ENCODE assay signal across 8 mouse cellular contexts in genomic region chr11:77216761-77217130, GRCm38 (mm10). TPM values are rescaled to one million over a fixed set of nuclear protein-coding genes. Genes with fewer than 3 reads are reported as not detected.
DNase-seq lines count a peak whose midpoint lies in the region; ATAC-seq and TF ChIP-seq lines count a peak whose summit lies in the region.

No protein-coding gene starts in this region.

- TF ChIP-seq CTCF in G1E (IDR thresholded peaks at IDR 0.05; ENCODE audit: low read depth, low read length) = no peak

- no peaks in the 10 kb centered on the region for H3K27me3 ChIP-seq in G1E (ENCODE audit: insufficient read depth, low read length)
- no peaks in the 10 kb centered on the region for H3K27me3 ChIP-seq in embryonic facial prominence, embryonic 12.5 days
- H3K27me3 ChIP-seq in intestine, embryonic 14.5 days (replicated peaks; ENCODE audit: control insufficient read depth, insufficient read depth, low read length) = no peaks in the 10 kb centered on the region
- no peaks in the 10 kb centered on the region for H3K27me3 ChIP-seq in midbrain, embryonic 14.5 days (ENCODE audit: control insufficient read depth, insufficient read depth, low read length)

- DNase-seq in layer of hippocampus, adult 11-12 months (ENCODE audit: low spot score) = peak; percentile 39
- no peak for DNase-seq in layer of hippocampus, postnatal 36 days
- DNase-seq in G1E (ENCODE audit: low spot score) = peak; percentile 7
- no peak for DNase-seq in intestine, embryonic 14.5 days (ENCODE audit: low spot score)
- peak; percentile 65 for DNase-seq in midbrain, embryonic 14.5 days
- DNase-seq in gastrocnemius, postnatal 14 days = no peak
- no peak for DNase-seq in B cell, adult 2 months

- WGBS in embryonic facial prominence, embryonic 12.5 days = under 1% methylated on average over 11 of the region's 11 CpGs
- WGBS in intestine, embryonic 14.5 days = 0% methylated on average over 11 of the region's 11 CpGs
- WGBS in midbrain, embryonic 14.5 days = under 1% methylated on average over 11 of the region's 11 CpGs

- intact Hi-C loops in gastrocnemius, postnatal 14 days (cut with DNase I; ENCODE audit: low total_unique reads) = loop anchor here (10.0 kb wide), 1 partner anchor 112 kb away; no protein-coding TSS in a partner anchor

- H3K4me1 ChIP-seq in G1E (ENCODE audit: insufficient read depth, low read depth, low read length) = peaks cover 20% of the 10 kb centered on the region
- H3K4me1 ChIP-seq in embryonic facial prominence, embryonic 12.5 days = peaks cover 8% of the 10 kb centered on the region; the same call in 1 of the 2 replicates
- peaks cover 6% of the 10 kb centered on the region; the same call in 1 of the 2 replicates for H3K4me1 ChIP-seq in intestine, embryonic 14.5 days (replicated peaks; ENCODE audit: control insufficient read depth, insufficient read depth, low read length)
- peaks cover 26% of the 10 kb centered on the region for H3K4me1 ChIP-seq in midbrain, embryonic 14.5 days (ENCODE audit: control insufficient read depth, insufficient read depth, low read length)

- H3K9ac ChIP-seq in embryonic facial prominence, embryonic 12.5 days = peak overlapping the region; percentile 87
- peak overlapping the region; percentile 77 for H3K9ac ChIP-seq in intestine, embryonic 14.5 days (ENCODE audit: low read length)
- H3K9ac ChIP-seq in midbrain, embryonic 14.5 days (replicated peaks; ENCODE audit: low read length) = peak overlapping the region; percentile 98

- no peak for ATAC-seq in G1E (ENCODE audit: extremely low read depth, insufficient number of reproducible peaks, low FRiP score, poor library complexity, severe bottlenecking)
- peak; percentile 67 for ATAC-seq in embryonic facial prominence, embryonic 12.5 days (ENCODE audit: insufficient number of reproducible peaks, insufficient read depth, low FRiP score, low TSS enrichment)
- peak; percentile 54 for ATAC-seq in intestine, embryonic 14.5 days (replicated peaks; ENCODE audit: low FRiP score, low TSS enrichment, low read depth)
- peak; percentile 71; the same call in 1 of the 2 replicates for ATAC-seq in midbrain, embryonic 14.5 days (ENCODE audit: low FRiP score, low TSS enrichment)

- peak overlapping the region; percentile 68 for H3K4me2 ChIP-seq in embryonic facial prominence, embryonic 12.5 days (replicated peaks)
- H3K4me2 ChIP-seq in intestine, embryonic 14.5 days (ENCODE audit: low read length) = peak overlapping the region; percentile 92
- peak overlapping the region; percentile 58 for H3K4me2 ChIP-seq in midbrain, embryonic 14.5 days (ENCODE audit: low read length)

- no peaks in the 10 kb centered on the region for H3K36me3 ChIP-seq in G1E (replicated peaks)
- H3K36me3 ChIP-seq in embryonic facial prominence, embryonic 12.5 days = no peaks in the 10 kb centered on the region
- H3K36me3 ChIP-seq in intestine, embryonic 14.5 days (ENCODE audit: control insufficient read depth, insufficient read depth, low read length) = no peaks in the 10 kb centered on the region
- H3K36me3 ChIP-seq in midbrain, embryonic 14.5 days (ENCODE audit: control insufficient read depth, insufficient read depth, low read length) = no peaks in the 10 kb centered on the region

- peak overlapping the region; percentile 80 for H3K4me3 ChIP-seq in G1E (ENCODE audit: low read depth, low read length)
- H3K4me3 ChIP-seq in embryonic facial prominence, embryonic 12.5 days = peak overlapping the region; percentile 86
- peak overlapping the region; percentile 89 for H3K4me3 ChIP-seq in intestine, embryonic 14.5 days (ENCODE audit: low read depth, low read length)
- H3K4me3 ChIP-seq in midbrain, embryonic 14.5 days (replicated peaks; ENCODE audit: low read depth, low read length) = peak overlapping the region; percentile 94

- peak overlapping the region; percentile 92; the same call in 1 of the 2 replicates for H3K27ac ChIP-seq in embryonic facial prominence, embryonic 12.5 days
- no peak overlapping the region; the same call in 1 of the 2 replicates for H3K27ac ChIP-seq in intestine, embryonic 14.5 days (ENCODE audit: low read depth)
- peak overlapping the region; percentile 100 for H3K27ac ChIP-seq in midbrain, embryonic 14.5 days (replicated peaks; ENCODE audit: low read depth, low read length)

- H3K9me3 ChIP-seq in G1E (replicated peaks) = no peaks in the 10 kb centered on the region
- no peaks in the 10 kb centered on the region for H3K9me3 ChIP-seq in embryonic facial prominence, embryonic 12.5 days
- no peaks in the 10 kb centered on the region for H3K9me3 ChIP-seq in intestine, embryonic 14.5 days (ENCODE audit: control insufficient read depth, low read length)
- no peaks in the 10 kb centered on the region for H3K9me3 ChIP-seq in midbrain, embryonic 14.5 days (ENCODE audit: control insufficient read depth, low read length)

RNA-seq across cellular contexts. Expression of gene Ssh2, which starts 0.7 kb away (rescaled TPM):
- total RNA-seq in layer of hippocampus, postnatal 36 days (2021) = 10 to 100 TPM; 34.2 to 39.7 TPM
- 33.9 and 34.6 TPM in 2 replicates for total RNA-seq in G1E (2014; fragmentation: Nextera tagmentation)
- total RNA-seq in G1E (2017) = 12.4 and 15.1 TPM in 2 replicates
- polyA plus RNA-seq in G1E (2012) = 25.0 and 38.5 TPM in 2 replicates
- 9.9 and 10.5 TPM in 2 replicates for polyA plus RNA-seq in embryonic facial prominence, embryonic 12.5 days (2016; fragmentation: Nextera tagmentation; extraction: Ambion mirVana)
- polyA plus RNA-seq in intestine, embryonic 14.5 days (2014; fragmentation: Nextera tagmentation; extraction: Ambion mirVana) = 9.4 and 10.6 TPM in 2 replicates
- polyA plus RNA-seq in midbrain, embryonic 14.5 days (2014; fragmentation: Nextera tagmentation; extraction: Ambion mirVana) = 23.0 and 26.6 TPM in 2 replicates
- total RNA-seq in gastrocnemius, postnatal 14 days (2021) = 10 to 100 TPM; 38.4 to 42.4 TPM

RNA-seq across cellular contexts. Expression of gene Efcab5, which starts 28.0 kb away (rescaled TPM):
- 1 to 10 TPM; 4.3 to 4.5 TPM for total RNA-seq in layer of hippocampus, postnatal 36 days (2021)
- total RNA-seq in G1E (2014; fragmentation: Nextera tagmentation) = 0.53 and 5.1 TPM in 2 replicates
- total RNA-seq in G1E (2017) = 0.66 and 0.87 TPM in 2 replicates
- polyA plus RNA-seq in G1E (2012) = 0.04 and 0.08 TPM in 2 replicates
- polyA plus RNA-seq in embryonic facial prominence, embryonic 12.5 days (2016; fragmentation: Nextera tagmentation; extraction: Ambion mirVana) = 0.32 and 0.38 TPM in 2 replicates
- 0.28 and 0.58 TPM in 2 replicates for polyA plus RNA-seq in intestine, embryonic 14.5 days (2014; fragmentation: Nextera tagmentation; extraction: Ambion mirVana)
- 0.55 and 1.1 TPM in 2 replicates for polyA plus RNA-seq in midbrain, embryonic 14.5 days (2014; fragmentation: Nextera tagmentation; extraction: Ambion mirVana)
- under 1 TPM; 0.18 TPM for total RNA-seq in gastrocnemius, postnatal 14 days (2021)

Comparison
In these comparisons a context has a peak if more than half of its experiments do, and no peak if none do; other contexts are left out.
1. DNase-seq: peak in layer of hippocampus, adult 11-12 months (single experiment), G1E (single experiment) and midbrain, embryonic 14.5 days (single experiment); none in layer of hippocampus, postnatal 36 days (0 of 2), intestine, embryonic 14.5 days (single experiment), gastrocnemius, postnatal 14 days (single experiment) and B cell, adult 2 months (0 of 2).
2. Peak in every context shown above with its lines, with median percentiles within 50 percentile points of each other: H3K4me3 ChIP-seq, H3K4me2 ChIP-seq and H3K9ac ChIP-seq.